8 mouse cellular contexts compared by ENCODE assay signal in genomic region chr3:95228894-95229780, GRCm38 (mm10). TPM values are rescaled to one million over a fixed set of nuclear protein-coding genes. Genes with fewer than 3 reads are reported as not detected.
A peak's percentile ranks its signal among the peaks of the same experiment; 100 is the strongest.
DNase-seq lines count a peak whose midpoint lies in the region; ATAC-seq and TF ChIP-seq lines count a peak whose summit lies in the region.

No protein-coding gene starts in this region.

- peaks cover 58% of the 10 kb centered on the region for H3K4me1 ChIP-seq in heart, embryonic 12.5 days (replicated peaks)
- peaks cover 22% of the 10 kb centered on the region for H3K4me1 ChIP-seq in kidney, postnatal 0 days (replicated peaks; ENCODE audit: insufficient read depth, low read length)
- peaks cover 57% of the 10 kb centered on the region for H3K4me1 ChIP-seq in liver, embryonic 13.5 days (replicated peaks)
- peaks cover 69% of the 10 kb centered on the region for H3K4me1 ChIP-seq in neural tube, embryonic 13.5 days (replicated peaks)

- peak overlapping the region; percentile 98 for H3K9ac ChIP-seq in heart, embryonic 12.5 days
- H3K9ac ChIP-seq in kidney, postnatal 0 days (ENCODE audit: low read depth, low read length), result peak overlapping the region; percentile 96
- H3K9ac ChIP-seq in liver, embryonic 13.5 days, result peak overlapping the region; percentile 96
- peak overlapping the region; percentile 95 for H3K9ac ChIP-seq in neural tube, embryonic 13.5 days

- H3K4me3 ChIP-seq in heart, embryonic 12.5 days, result peak overlapping the region; percentile 97
- H3K4me3 ChIP-seq in kidney, postnatal 0 days (replicated peaks; ENCODE audit: low read depth, low read length), result peak overlapping the region; percentile 98
- peak overlapping the region; percentile 85 for H3K4me3 ChIP-seq in liver, embryonic 13.5 days (replicated peaks)
- H3K4me3 ChIP-seq in neural tube, embryonic 13.5 days, result peak overlapping the region; percentile 90

- H3K9me3 ChIP-seq in heart, embryonic 12.5 days (replicated peaks), result no peaks in the 10 kb centered on the region
- no peaks in the 10 kb centered on the region for H3K9me3 ChIP-seq in kidney, postnatal 0 days (replicated peaks; ENCODE audit: low read length)
- H3K9me3 ChIP-seq in liver, embryonic 13.5 days (replicated peaks), result no peaks in the 10 kb centered on the region
- H3K9me3 ChIP-seq in neural tube, embryonic 13.5 days, result no peaks in the 10 kb centered on the region

- no peaks in the 10 kb centered on the region for H3K27me3 ChIP-seq in heart, embryonic 12.5 days (replicated peaks)
- H3K27me3 ChIP-seq in kidney, postnatal 0 days (ENCODE audit: insufficient read depth, low read length), result no peaks in the 10 kb centered on the region
- H3K27me3 ChIP-seq in liver, embryonic 13.5 days, result no peaks in the 10 kb centered on the region
- H3K27me3 ChIP-seq in neural tube, embryonic 13.5 days, result no peaks in the 10 kb centered on the region

- H3K4me2 ChIP-seq in heart, embryonic 12.5 days, result peak overlapping the region; percentile 86
- peak overlapping the region; percentile 93 for H3K4me2 ChIP-seq in kidney, postnatal 0 days (ENCODE audit: low read length)
- H3K4me2 ChIP-seq in liver, embryonic 13.5 days, result peak overlapping the region; percentile 97
- peak overlapping the region; percentile 76 for H3K4me2 ChIP-seq in neural tube, embryonic 13.5 days

- peak; percentile 45 for DNase-seq in ovary, postnatal 36 days (ENCODE audit: low spot score)
- no peak for DNase-seq in ovary, postnatal 14 days (ENCODE audit: low spot score)
- DNase-seq in cerebellum, postnatal 25 days, result peak; percentile 60 to 62
- peak; percentile 63 for DNase-seq in kidney, postnatal 0 days (ENCODE audit: low spot score)
- no peak for DNase-seq in liver, embryonic 13.5 days
- peak; percentile 32 to 41 for DNase-seq in thymus, postnatal 10 days (ENCODE audit: low spot score in 2 of 2)

- ATAC-seq in heart, embryonic 12.5 days (ENCODE audit: insufficient number of reproducible peaks, low FRiP score), result no peak
- no peak; the same call in 1 of the 2 replicates for ATAC-seq in kidney, postnatal 0 days (replicated peaks; ENCODE audit: low FRiP score, low read depth)
- ATAC-seq in liver, embryonic 13.5 days (ENCODE audit: low read depth), result peak; percentile 13
- ATAC-seq in neural tube, embryonic 13.5 days (ENCODE audit: low read depth), result peak; percentile 4

- peak overlapping the region; percentile 88 for H3K27ac ChIP-seq in heart, embryonic 12.5 days (ENCODE audit: poor library complexity, severe bottlenecking)
- H3K27ac ChIP-seq in kidney, postnatal 0 days, result peak overlapping the region; percentile 97
- peak overlapping the region; percentile 93 for H3K27ac ChIP-seq in liver, embryonic 13.5 days
- H3K27ac ChIP-seq in neural tube, embryonic 13.5 days (replicated peaks), result peak overlapping the region; percentile 97

- peaks cover 45% of the 10 kb centered on the region for H3K36me3 ChIP-seq in heart, embryonic 12.5 days
- H3K36me3 ChIP-seq in kidney, postnatal 0 days (ENCODE audit: insufficient read depth, low read length), result peaks cover 21% of the 10 kb centered on the region
- peaks cover 38% of the 10 kb centered on the region for H3K36me3 ChIP-seq in liver, embryonic 13.5 days
- peaks cover 45% of the 10 kb centered on the region for H3K36me3 ChIP-seq in neural tube, embryonic 13.5 days

- no peak for TF ChIP-seq CTCF in kidney, postnatal 0 days (IDR thresholded peaks at IDR 0.05; ENCODE audit: low read depth)

- WGBS in heart, embryonic 12.5 days, result under 1% methylated on average over 38 of the region's 43 CpGs
- under 1% methylated on average over 43 of the region's 43 CpGs for WGBS in kidney, postnatal 0 days
- under 1% methylated on average over 43 of the region's 43 CpGs for WGBS in liver, embryonic 13.5 days (ENCODE audit: insufficient replicate concordance)
- under 1% methylated on average over 41 of the region's 43 CpGs for WGBS in neural tube, embryonic 13.5 days

RNA-seq across cellular contexts. Expression of gene Cdc42se1, which starts 0.6 kb away (rescaled TPM):
- 60.9 and 62.1 TPM in 2 replicates for polyA plus RNA-seq in heart, embryonic 12.5 days (2016; fragmentation: Nextera tagmentation; extraction: Ambion mirVana)
- polyA plus RNA-seq in kidney, postnatal 0 days (2015; fragmentation: Nextera tagmentation; extraction: Ambion mirVana), result 98.5 and 102 TPM in 2 replicates
- polyA plus RNA-seq in liver, embryonic 13.5 days (2015; fragmentation: Nextera tagmentation; extraction: Ambion mirVana), result 43.9 and 50.1 TPM in 2 replicates
- polyA plus RNA-seq in neural tube, embryonic 13.5 days (2015; fragmentation: Nextera tagmentation; extraction: Ambion mirVana), result 60.8 and 61.3 TPM in 2 replicates

RNA-seq across cellular contexts. Expression of gene Mllt11, which starts 2.8 kb away (rescaled TPM):
- 12.8 and 13.6 TPM in 2 replicates for polyA plus RNA-seq in heart, embryonic 12.5 days (2016; fragmentation: Nextera tagmentation; extraction: Ambion mirVana)
- 11.2 and 11.8 TPM in 2 replicates for polyA plus RNA-seq in kidney, postnatal 0 days (2015; fragmentation: Nextera tagmentation; extraction: Ambion mirVana)
- 2.8 and 3.5 TPM in 2 replicates for polyA plus RNA-seq in liver, embryonic 13.5 days (2015; fragmentation: Nextera tagmentation; extraction: Ambion mirVana)
- polyA plus RNA-seq in neural tube, embryonic 13.5 days (2015; fragmentation: Nextera tagmentation; extraction: Ambion mirVana), result 267 and 299 TPM in 2 replicates

RNA-seq across cellular contexts. Expression of gene Gabpb2, which starts 11.4 kb away (rescaled TPM):
- 7.7 and 8.9 TPM in 2 replicates for polyA plus RNA-seq in heart, embryonic 12.5 days (2016; fragmentation: Nextera tagmentation; extraction: Ambion mirVana)
- polyA plus RNA-seq in kidney, postnatal 0 days (2015; fragmentation: Nextera tagmentation; extraction: Ambion mirVana), result 4.5 and 5.4 TPM in 2 replicates
- polyA plus RNA-seq in liver, embryonic 13.5 days (2015; fragmentation: Nextera tagmentation; extraction: Ambion mirVana), result 6.9 and 7.7 TPM in 2 replicates
- 3.3 and 4.1 TPM in 2 replicates for polyA plus RNA-seq in neural tube, embryonic 13.5 days (2015; fragmentation: Nextera tagmentation; extraction: Ambion mirVana)

RNA-seq across cellular contexts. Expression of gene Gm128, which starts 12.3 kb away (rescaled TPM):
- polyA plus RNA-seq in heart, embryonic 12.5 days (2016; fragmentation: Nextera tagmentation; extraction: Ambion mirVana), result 0.53 and 0.64 TPM in 2 replicates
- 1.2 and 1.3 TPM in 2 replicates for polyA plus RNA-seq in kidney, postnatal 0 days (2015; fragmentation: Nextera tagmentation; extraction: Ambion mirVana)
- 0.16 and 0.21 TPM in 2 replicates for polyA plus RNA-seq in liver, embryonic 13.5 days (2015; fragmentation: Nextera tagmentation; extraction: Ambion mirVana)
- polyA plus RNA-seq in neural tube, embryonic 13.5 days (2015; fragmentation: Nextera tagmentation; extraction: Ambion mirVana), result 0.15 TPM in 1 of 2 replicates, not detected in the other

RNA-seq across cellular contexts. Expression of gene Bnipl, which starts 21.9 kb away (rescaled TPM):
- polyA plus RNA-seq in heart, embryonic 12.5 days (2016; fragmentation: Nextera tagmentation; extraction: Ambion mirVana), result not detected in 2 replicates
- 0.82 and 1.6 TPM in 2 replicates for polyA plus RNA-seq in kidney, postnatal 0 days (2015; fragmentation: Nextera tagmentation; extraction: Ambion mirVana)
- not detected in 2 replicates for polyA plus RNA-seq in liver, embryonic 13.5 days (2015; fragmentation: Nextera tagmentation; extraction: Ambion mirVana)
- polyA plus RNA-seq in neural tube, embryonic 13.5 days (2015; fragmentation: Nextera tagmentation; extraction: Ambion mirVana), result not detected in 2 replicates

Comparison
In these comparisons a context has a peak if more than half of its experiments do, and no peak if none do; other contexts are left out.
1. DNase-seq: peak in ovary, postnatal 36 days (single experiment), cerebellum, postnatal 25 days (2 of 2), kidney, postnatal 0 days (single experiment) and thymus, postnatal 10 days (2 of 2); none in ovary, postnatal 14 days (single experiment) and liver, embryonic 13.5 days (single experiment).
2. ATAC-seq: peak in liver, embryonic 13.5 days (single experiment) and neural tube, embryonic 13.5 days (single experiment); none in heart, embryonic 12.5 days (single experiment) and kidney, postnatal 0 days (single experiment).
3. RNA of gene Mllt11, which starts 2.8 kb away (polyA plus RNA-seq): 267 to 299 TPM in neural tube, embryonic 13.5 days; 12.8 to 13.6 TPM in heart, embryonic 12.5 days, 11.2 to 11.8 TPM in kidney, postnatal 0 days and 2.8 to 3.5 TPM in liver, embryonic 13.5 days; every median in the first group is over 10 times any median in the second.
4. Peak in every context shown above with its lines, with median percentiles within 50 percentile points of each other: H3K27ac ChIP-seq, H3K4me2 ChIP-seq, H3K4me3 ChIP-seq and H3K9ac ChIP-seq.